Mouse (Mus musculus) ES-E14 (cell line): Measurements from ENCODE around the gene Sv2b.

Source experiments
- CHD2 ChIP-seq: IDR thresholded peaks from 2 replicates; pipeline ENCODE4 v1.6.1; 2014; ENCODE audit warnings: mild to moderate bottlenecking, low read depth, low read length, inconsistent platforms
- MAFK ChIP-seq: IDR thresholded peaks from 2 replicates; pipeline ENCODE4 v1.6.1; 2014; ENCODE audit warnings: mild to moderate bottlenecking, low read depth, low read length, inconsistent platforms; ENCODE audit not compliant: insufficient read depth
- ZC3H11A ChIP-seq: IDR thresholded peaks from 2 replicates; pipeline ENCODE4 v1.6.1; 2012; ENCODE audit warnings: low read depth, mild to moderate bottlenecking, inconsistent platforms, low read length, borderline replicate concordance
- ZNF384 ChIP-seq: IDR thresholded peaks from 2 replicates; pipeline ENCODE4 v1.6.1; 2012; ENCODE audit warnings: low read depth, low read length, inconsistent platforms

DNA sequence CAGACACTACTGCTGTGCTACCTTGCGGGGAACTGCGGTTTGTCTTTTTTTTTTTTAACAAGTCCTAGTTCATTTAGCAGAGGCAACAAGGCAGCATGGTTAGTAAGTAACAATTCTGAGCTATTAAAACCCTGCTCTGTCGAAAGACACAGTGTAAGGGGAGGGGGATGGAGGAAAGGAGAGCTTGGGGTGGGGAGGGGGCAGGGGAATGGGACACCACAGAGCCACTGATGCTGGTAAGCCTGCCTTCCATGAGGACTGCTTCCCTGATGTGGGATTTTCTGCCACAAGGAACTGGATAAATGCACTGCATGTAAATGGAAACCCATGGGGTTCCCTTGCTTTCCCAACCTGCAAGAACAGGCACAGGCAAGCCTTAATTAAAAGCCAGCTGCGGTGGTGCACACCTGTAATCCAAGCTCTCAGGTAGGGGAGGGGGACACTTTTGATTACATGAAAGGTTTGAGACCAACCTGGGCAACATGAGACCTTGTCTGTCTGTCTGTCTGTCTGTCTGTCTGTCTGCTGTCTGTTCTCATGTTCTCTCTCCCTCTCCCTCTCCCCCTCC is 49.3 kb upstream of the Sv2b start:
- TF ChIP-seq CHD2, result no peak
- no peak for TF ChIP-seq ZNF384
- no peak for TF ChIP-seq ZC3H11A
- TF ChIP-seq MAFK, result no peak
